Mouse (Mus musculus) neural tube, embryonic 12.5 days (tissue): ENCODE measurements around the gene Trib3. TPM values are rescaled to one million over a fixed set of nuclear protein-coding genes. Genes with fewer than 3 reads are reported as not detected.

Experiments used
- ATAC-seq: fragments of 200-750 bp; cut with Nextera tagmentation; 2 replicates; pipeline ENCODE4 v1.8.0; 2017; ENCODE audit warnings: low read depth, mild to moderate bottlenecking, moderate TSS enrichment, moderate library complexity; ENCODE audit not compliant: low FRiP score
- H3K27ac ChIP-seq: fragments of 300-500 bp; sonication (generic); 2 replicates; pipeline ENCODE4 v1.5.1; 2016
- H3K27me3 ChIP-seq: fragments of 300-500 bp; sonication (generic); replicated peaks from 2 replicates; pipeline ENCODE4 v1.6.1; 2016; ENCODE audit warnings: mild to moderate bottlenecking
- H3K36me3 ChIP-seq: fragments of 300-500 bp; sonication (generic); 2 replicates; pipeline ENCODE4 v1.6.1; 2016; ENCODE audit warnings: mild to moderate bottlenecking
- H3K4me1 ChIP-seq: fragments of 300-500 bp; sonication (generic); 2 replicates; pipeline ENCODE4 v1.6.1; 2016
- H3K4me2 ChIP-seq: fragments of 300-500 bp; sonication (generic); replicated peaks from 2 replicates; pipeline ENCODE4 v1.6.1; 2016; ENCODE audit warnings: mild to moderate bottlenecking
- H3K4me3 ChIP-seq: fragments of 300-500 bp; sonication (generic); 2 replicates; pipeline ENCODE4 v1.5.1; 2016
- H3K9ac ChIP-seq: fragments of 300-500 bp; sonication (generic); 2 replicates; pipeline ENCODE4 v1.6.1; 2016; ENCODE audit warnings: mild to moderate bottlenecking
- H3K9me3 ChIP-seq: fragments of 300-500 bp; sonication (generic); 2 replicates; pipeline ENCODE4 v1.6.1; 2016; ENCODE audit warnings: mild to moderate bottlenecking
- WGBS: fragments of 180-500 bp; shearing (Covaris S2); methylation state at CpG from one replicate; pipeline ENCODE4 v1.1.7; 2016; 5-methylcytosine and 5-hydroxymethylcytosine counted together
- polyA plus RNA-seq: library from polyadenylated mRNA; unstranded; fragments of >200 nt; fragmentation: Nextera tagmentation; extraction: Ambion mirVana; gene quantifications from 2 replicates; pipeline ENCODE4 v1.2.1, GENCODE M21; 2016

The Trib3 gene
- polyA plus RNA-seq, result 2.3 and 2.4 TPM in 2 replicates

GRCm38 (mm10) chr2:152343329-152344213 is at the start of gene Trib3:
Gene Trib3, minus strand, starts transcription at chr2:152344032.
- Histone ChIP-seq H3K4me2 (peak within 1 kb of the TSS; percentile 93), H3K27me3 (peaks cover 7% of the 10 kb centered on the region; the same call in 1 of the 2 replicates), H3K27ac (0 out of 2 replicates have a peak within 1 kb of the TSS, but pooled peaks have one; percentile 12), H3K4me3 (peak within 1 kb of the TSS; percentile 47), H3K9me3 (no peaks in the 10 kb centered on the region), H3K9ac (peak within 1 kb of the TSS; percentile 68), H3K4me1 (peaks cover 8% of the 10 kb centered on the region), H3K36me3 (no peaks in the 10 kb centered on the region)
- WGBS, result under 1% methylated on average over 52 of the region's 52 CpGs
- peak; percentile 92 for ATAC-seq

GRCm38 (mm10) chr2:152393225-152394017 is 49.6 kb upstream of the Trib3 start:
- Histone ChIP-seq H3K9me3 (no peaks in the 10 kb centered on the region), H3K4me3 (peak overlapping the region; percentile 94; the same call in 1 of the 2 replicates), H3K9ac (no peak overlapping the region), H3K4me2 (peak overlapping the region; percentile 84), H3K36me3 (peaks cover 4% of the 10 kb centered on the region), H3K27ac (no peak overlapping the region), H3K27me3 (no peaks in the 10 kb centered on the region), H3K4me1 (peaks cover 27% of the 10 kb centered on the region)
- 61% methylated on average over 9 of the region's 9 CpGs for WGBS
- ATAC-seq, result no peak

DNA sequence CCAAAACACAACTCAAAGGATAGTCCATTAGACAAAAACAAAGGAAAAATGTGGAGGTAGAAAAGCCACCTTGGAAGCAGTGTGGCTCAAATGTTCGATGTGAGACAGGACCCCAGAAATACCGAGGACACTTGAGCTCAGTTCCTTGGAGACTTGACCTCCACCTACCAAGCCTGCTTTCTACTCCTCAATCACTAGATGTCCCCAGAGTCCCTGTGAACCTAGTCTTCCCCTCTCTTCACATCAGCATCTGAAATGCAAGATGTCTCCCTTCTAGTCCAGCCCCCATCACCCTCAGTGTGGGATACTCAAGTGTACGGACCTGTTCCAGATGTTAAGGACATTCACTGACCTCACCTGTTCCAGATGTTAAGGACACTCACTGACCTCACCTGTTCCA is 49.0 kb upstream of the Trib3 start:
- no peaks in the 10 kb centered on the region for H3K27me3 ChIP-seq
- no peak for ATAC-seq
- H3K9ac ChIP-seq, result no peak overlapping the region
- H3K9me3 ChIP-seq, result no peaks in the 10 kb centered on the region
- peaks cover 4% of the 10 kb centered on the region for H3K36me3 ChIP-seq
- H3K4me2 ChIP-seq, result peak overlapping the region; percentile 84; the same call in 1 of the 2 replicates
- H3K4me3 ChIP-seq, result no peak overlapping the region
- H3K27ac ChIP-seq, result no peak overlapping the region
- peaks cover 27% of the 10 kb centered on the region for H3K4me1 ChIP-seq
- whole genome bisulfite sequencing, result 25% methylated on average over 3 of the region's 3 CpGs

DNA sequence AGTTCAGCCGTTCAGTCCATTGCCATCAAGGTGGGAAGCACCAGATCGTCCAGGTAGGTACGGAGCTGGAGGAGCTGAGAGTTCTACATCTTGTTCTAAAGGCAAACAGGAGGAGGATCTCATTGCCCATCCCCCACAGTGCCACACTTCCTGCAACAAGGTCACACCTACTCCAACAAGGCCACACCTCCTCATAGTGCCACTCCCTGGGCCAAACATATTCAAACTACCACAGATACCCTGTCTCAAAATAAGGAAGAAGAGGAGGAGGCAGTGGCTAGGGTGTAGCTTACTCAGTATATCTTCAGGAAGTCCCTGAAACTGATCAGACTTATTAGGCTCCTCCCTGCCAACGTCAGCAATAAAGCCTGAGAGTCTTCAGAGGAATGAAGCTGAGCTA is 40.4 kb upstream of the Trib3 start:
- no peaks in the 10 kb centered on the region for H3K27me3 ChIP-seq
- H3K4me2 ChIP-seq, result no peak overlapping the region
- WGBS, result 91% methylated on average over 4 of the region's 4 CpGs
- no peak overlapping the region for H3K27ac ChIP-seq
- no peak overlapping the region for H3K9ac ChIP-seq
- no peak for ATAC-seq
- no peak overlapping the region for H3K4me3 ChIP-seq
- no peaks in the 10 kb centered on the region for H3K36me3 ChIP-seq
- no peaks in the 10 kb centered on the region for H3K9me3 ChIP-seq
- H3K4me1 ChIP-seq, result no peaks in the 10 kb centered on the region

DNA sequence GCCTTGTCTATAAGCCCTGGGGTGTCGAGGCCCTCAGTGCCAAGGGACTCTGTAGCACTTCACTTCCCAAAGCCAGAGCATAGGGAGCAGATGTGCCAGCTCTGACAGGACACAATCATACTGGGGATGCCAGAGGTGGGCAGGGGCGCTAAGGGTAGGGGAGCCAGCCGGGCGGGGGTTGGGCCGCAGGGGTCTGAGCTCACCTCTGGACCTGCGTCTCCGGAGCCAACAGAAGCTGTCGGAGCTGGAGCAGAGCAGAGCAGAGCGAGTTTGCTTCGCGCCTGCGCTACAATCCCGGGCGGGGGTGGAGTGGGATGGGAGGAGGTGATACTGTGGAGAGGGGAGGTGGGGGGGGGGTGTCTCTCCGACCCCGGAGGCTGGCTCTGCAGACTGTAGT is 32.5 kb upstream of the Trib3 start, which contains the start of gene Nrsn2:
Gene Nrsn2, minus strand, starts transcription at position 294 of the 397 bp plus-strand sequence.
- peak within 1 kb of the TSS; percentile 68; the same call in 1 of the 2 replicates for H3K27ac ChIP-seq
- peak within 1 kb of the TSS; percentile 19 for H3K4me3 ChIP-seq
- H3K9me3 ChIP-seq, result no peaks in the 10 kb centered on the region
- peaks cover 3% of the 10 kb centered on the region for H3K27me3 ChIP-seq
- peak; percentile 78 for ATAC-seq
- H3K4me2 ChIP-seq, result peak within 1 kb of the TSS; percentile 55
- no peaks in the 10 kb centered on the region for H3K36me3 ChIP-seq
- H3K9ac ChIP-seq, result peak within 1 kb of the TSS; percentile 44
- H3K4me1 ChIP-seq, result peaks cover 19% of the 10 kb centered on the region
- 5% methylated on average over 16 of the region's 16 CpGs for WGBS

- 4% methylated on average over 21 of the region's 21 CpGs for WGBS
Measured at GRCm38 (mm10) chr2:152375652-152376344, 32.0 kb upstream of the Trib3 start.

DNA sequence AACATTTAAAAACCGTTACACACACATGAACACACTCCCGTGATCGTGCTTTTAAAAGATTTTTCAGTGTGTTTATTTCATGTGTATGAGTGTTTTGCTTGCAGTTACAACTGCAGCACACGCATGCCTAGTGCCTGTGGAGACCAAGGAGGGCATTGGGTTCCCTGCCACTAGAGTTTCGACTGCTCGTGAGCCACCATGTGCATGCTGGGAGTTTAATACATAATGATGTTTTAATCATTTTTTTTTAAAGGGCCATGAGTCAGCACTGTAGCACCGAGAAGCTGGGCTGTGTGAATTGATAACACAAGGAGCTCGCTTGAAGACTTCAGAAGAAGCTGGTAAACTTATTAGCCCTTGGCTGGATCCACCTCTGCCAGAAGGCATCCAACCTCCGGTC is 29.7 kb upstream of the Trib3 start:
- no peak for ATAC-seq
- H3K27ac ChIP-seq, result no peak overlapping the region
- no peaks in the 10 kb centered on the region for H3K36me3 ChIP-seq
- no peak overlapping the region for H3K9ac ChIP-seq
- no peaks in the 10 kb centered on the region for H3K9me3 ChIP-seq
- peaks cover 19% of the 10 kb centered on the region for H3K4me1 ChIP-seq
- peaks cover 3% of the 10 kb centered on the region for H3K27me3 ChIP-seq
- 88% methylated on average over 9 of the region's 9 CpGs for WGBS
- no peak overlapping the region for H3K4me3 ChIP-seq
- no peak overlapping the region for H3K4me2 ChIP-seq

More at GRCm38 (mm10) chr2:152375652-152376344, 32.0 kb upstream of the Trib3 start:
- peak overlapping the region; percentile 68; the same call in 1 of the 2 replicates for H3K27ac ChIP-seq
- H3K4me3 ChIP-seq, result peak overlapping the region; percentile 19
- H3K9me3 ChIP-seq, result no peaks in the 10 kb centered on the region
- peak overlapping the region; percentile 44 for H3K9ac ChIP-seq
- no peaks in the 10 kb centered on the region for H3K36me3 ChIP-seq
- H3K27me3 ChIP-seq, result peaks cover 3% of the 10 kb centered on the region
- peak overlapping the region; percentile 55 for H3K4me2 ChIP-seq
- peaks cover 19% of the 10 kb centered on the region for H3K4me1 ChIP-seq
- peak; percentile 90 for ATAC-seq

- Histone ChIP-seq H3K4me2 (no peak overlapping the region), H3K27me3 (peaks cover 3% of the 10 kb centered on the region), H3K9ac (no peak overlapping the region), H3K36me3 (no peaks in the 10 kb centered on the region), H3K4me3 (no peak overlapping the region), H3K9me3 (no peaks in the 10 kb centered on the region), H3K4me1 (peaks cover 19% of the 10 kb centered on the region), H3K27ac (no peak overlapping the region)
- ATAC-seq, result no peak
- 70% methylated on average over 4 of the region's 4 CpGs for WGBS
Measured at GRCm38 (mm10) chr2:152372661-152373060, 28.8 kb upstream of the Trib3 start.

GRCm38 (mm10) chr2:152372104-152372503 is 28.3 kb upstream of the Trib3 start:
- no peak for ATAC-seq
- Histone ChIP-seq H3K27me3 (peaks cover 3% of the 10 kb centered on the region), H3K4me3 (no peak overlapping the region), H3K4me1 (peaks cover 19% of the 10 kb centered on the region), H3K4me2 (no peak overlapping the region), H3K27ac (no peak overlapping the region), H3K9me3 (no peaks in the 10 kb centered on the region), H3K9ac (no peak overlapping the region), H3K36me3 (no peaks in the 10 kb centered on the region)
- 82% methylated on average over 7 of the region's 7 CpGs for WGBS

DNA sequence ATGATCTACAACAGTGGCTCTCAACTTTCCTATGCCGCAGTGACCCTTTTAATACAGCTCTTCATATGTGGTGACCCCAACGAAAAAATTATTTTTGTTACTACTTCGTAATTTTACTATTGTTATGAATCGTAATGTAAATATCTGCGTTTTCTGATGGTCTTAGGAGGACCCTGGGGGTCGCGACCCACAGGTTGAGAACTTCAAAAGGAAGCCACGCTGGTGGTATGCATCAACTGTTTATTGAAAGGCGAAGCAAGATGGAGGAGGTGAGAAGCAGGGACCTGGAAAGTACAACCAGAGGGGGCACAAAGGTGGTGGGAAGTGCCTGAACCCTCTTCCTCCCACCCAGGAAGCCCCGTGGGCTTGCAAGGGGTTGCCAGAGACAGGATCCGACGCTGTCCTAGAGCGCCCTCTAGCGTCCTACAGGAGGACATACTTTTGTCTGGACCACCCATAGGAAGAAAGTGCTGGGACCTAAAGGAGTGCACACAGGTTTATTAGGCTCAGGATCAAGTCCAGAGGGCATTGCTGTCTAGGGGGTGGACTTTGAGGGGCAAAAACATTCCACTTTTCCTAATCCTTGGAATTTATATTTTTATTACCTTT is 24.8 kb upstream of the Trib3 start:
- Histone ChIP-seq H3K9ac (no peak overlapping the region), H3K4me2 (no peak overlapping the region), H3K36me3 (no peaks in the 10 kb centered on the region), H3K4me3 (no peak overlapping the region), H3K27me3 (peaks cover 3% of the 10 kb centered on the region; the same call in 1 of the 2 replicates), H3K4me1 (no peaks in the 10 kb centered on the region), H3K27ac (no peak overlapping the region), H3K9me3 (no peaks in the 10 kb centered on the region)
- ATAC-seq, result peak; percentile 35; the same call in 1 of the 2 replicates
- WGBS, result 30% methylated on average over 14 of the region's 14 CpGs

- no peak overlapping the region for H3K4me2 ChIP-seq
- no peak overlapping the region for H3K4me3 ChIP-seq
- H3K27ac ChIP-seq, result no peak overlapping the region
- no peak for ATAC-seq
- no peaks in the 10 kb centered on the region for H3K9me3 ChIP-seq
- no peak overlapping the region for H3K9ac ChIP-seq
- no peaks in the 10 kb centered on the region for H3K36me3 ChIP-seq
- WGBS, result 78% methylated on average over 5 of the region's 5 CpGs
- no peaks in the 10 kb centered on the region for H3K4me1 ChIP-seq
- H3K27me3 ChIP-seq, result peaks cover 3% of the 10 kb centered on the region; the same call in 1 of the 2 replicates
Measured at GRCm38 (mm10) chr2:152367917-152368316, 24.1 kb upstream of the Trib3 start.
